Mouse (Mus musculus): ENCODE measurements at regions not wholly inside any gene's neighbourhood (a gene's known extent, or its start where the extent isn't known, plus 50 kb on each side); places are given as distances from the start of the nearest gene placed in this dataset.

DNA sequence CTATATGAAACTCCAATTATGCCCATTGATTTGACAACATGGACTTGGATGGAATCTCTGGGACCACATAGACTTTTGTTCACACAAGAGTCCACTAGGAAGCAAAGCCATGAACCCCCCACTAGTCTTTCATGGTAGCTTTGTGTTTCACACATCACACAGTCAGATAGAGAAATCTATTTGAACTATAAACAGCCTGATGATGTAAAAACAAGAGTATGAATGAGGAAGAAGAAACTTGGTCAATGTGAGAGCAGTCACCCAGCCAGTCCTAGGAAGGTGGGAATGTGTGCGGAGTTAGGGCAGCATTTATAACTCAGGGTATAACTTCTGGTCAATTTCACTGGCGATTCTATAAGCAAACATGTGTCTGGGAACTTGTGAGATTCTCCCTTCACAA is 404.2 kb upstream of the Intu start:
- intact Hi-C loops (cut with DNase I): no loop called here
- no peak for DNase-seq

DNA sequence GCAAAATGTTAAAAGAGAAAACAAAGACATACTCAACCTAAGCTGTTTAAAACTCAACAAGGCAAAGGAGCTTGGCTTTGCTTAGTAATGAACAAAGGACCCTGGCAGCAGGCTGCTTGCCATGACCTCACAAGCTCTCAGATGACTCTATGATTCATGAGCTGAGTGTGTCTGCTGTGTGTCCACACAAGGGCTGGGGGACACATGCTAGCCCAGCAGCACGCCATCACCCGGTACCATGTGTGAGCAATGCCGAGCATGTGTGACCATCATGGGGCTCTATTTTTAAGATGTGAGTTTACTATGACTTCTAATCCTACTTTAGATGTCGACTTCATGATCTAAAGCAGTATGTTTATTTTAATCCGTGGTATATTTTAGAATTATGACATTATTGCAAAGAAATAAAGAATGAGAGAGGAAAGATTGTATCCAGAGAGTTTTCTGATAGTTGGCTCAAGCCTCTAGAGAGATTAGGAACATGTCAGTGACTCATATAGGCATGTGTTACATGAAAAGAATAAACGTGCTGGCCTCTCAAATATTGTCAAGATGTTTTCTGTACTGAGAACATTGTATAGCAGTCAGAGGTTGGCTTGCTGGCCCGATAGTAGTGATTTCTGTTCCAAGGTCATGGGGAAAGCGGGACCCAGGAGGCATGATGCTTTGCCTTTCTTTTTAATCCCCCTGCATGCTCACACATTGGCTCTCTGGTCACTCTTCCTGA is 400.1 kb upstream of the Intu start:
- intact Hi-C loops (cut with DNase I): no loop called here

DNA sequence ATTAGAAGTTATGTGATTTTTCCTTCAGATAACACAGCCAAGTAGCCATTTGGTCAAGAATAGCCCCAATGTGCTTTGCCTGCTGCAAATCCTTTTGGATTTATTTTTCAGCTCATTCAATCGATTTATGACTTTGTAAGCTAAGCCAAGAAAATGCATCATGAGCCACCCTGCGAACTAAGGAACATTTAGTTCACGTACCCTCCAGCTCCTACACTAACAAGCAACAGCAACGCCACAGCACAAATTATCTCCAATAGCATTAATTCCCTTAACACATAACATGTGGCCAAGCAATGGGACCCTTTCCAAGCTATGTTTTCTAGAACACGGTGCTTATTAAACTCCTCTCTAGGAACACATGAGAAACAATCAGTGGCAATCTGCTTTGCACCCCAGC is 392.4 kb upstream of the Intu start:
- intact Hi-C loops (cut with DNase I): no loop called here
- no peak for DNase-seq

More for the DNA sequence above, 400.1 kb upstream of the Intu start:
- DNase-seq: no peak

DNA sequence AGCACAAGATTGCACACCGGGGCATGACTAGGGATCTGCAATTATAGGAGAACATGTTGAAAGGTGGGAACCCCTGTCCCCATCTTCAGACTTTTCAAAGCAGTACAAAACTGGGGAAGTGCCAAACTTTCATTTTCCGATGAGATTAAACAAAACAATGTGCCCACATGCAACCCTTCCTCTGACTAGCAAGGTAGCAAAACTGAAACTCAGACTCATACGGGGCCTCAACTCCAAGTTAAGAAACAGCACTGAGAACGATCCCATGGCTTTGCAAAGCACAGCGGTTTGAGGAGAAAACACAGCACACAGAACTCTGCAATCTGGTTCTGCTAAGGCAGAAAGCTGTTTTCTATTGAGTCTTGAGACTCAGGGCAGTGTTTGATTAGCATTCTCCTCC is 388.9 kb upstream of the Intu start:
- intact Hi-C loops (cut with DNase I): no loop called here
- no peak for DNase-seq

DNA sequence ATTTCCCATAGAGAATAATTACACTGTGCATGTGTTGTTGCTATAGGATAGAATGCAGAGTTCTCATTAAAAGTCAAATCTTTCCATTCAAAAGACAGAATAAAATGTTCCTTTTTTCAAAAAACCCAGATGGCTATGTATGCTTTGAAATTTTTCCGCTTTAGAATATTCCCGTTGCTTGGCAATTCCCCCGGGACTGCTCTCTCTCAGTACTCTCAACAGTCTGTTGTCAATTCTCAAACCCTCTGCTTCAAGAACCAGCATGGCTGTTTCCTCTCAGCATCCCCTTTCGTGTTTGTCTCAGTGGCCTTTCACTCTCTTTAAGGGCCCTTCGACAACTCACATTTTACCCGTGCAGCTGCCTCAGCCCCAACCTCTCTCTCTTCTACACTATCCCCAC is 372.5 kb upstream of the Intu start:
- no peak for DNase-seq
- intact Hi-C loops (cut with DNase I): no loop called here

DNA sequence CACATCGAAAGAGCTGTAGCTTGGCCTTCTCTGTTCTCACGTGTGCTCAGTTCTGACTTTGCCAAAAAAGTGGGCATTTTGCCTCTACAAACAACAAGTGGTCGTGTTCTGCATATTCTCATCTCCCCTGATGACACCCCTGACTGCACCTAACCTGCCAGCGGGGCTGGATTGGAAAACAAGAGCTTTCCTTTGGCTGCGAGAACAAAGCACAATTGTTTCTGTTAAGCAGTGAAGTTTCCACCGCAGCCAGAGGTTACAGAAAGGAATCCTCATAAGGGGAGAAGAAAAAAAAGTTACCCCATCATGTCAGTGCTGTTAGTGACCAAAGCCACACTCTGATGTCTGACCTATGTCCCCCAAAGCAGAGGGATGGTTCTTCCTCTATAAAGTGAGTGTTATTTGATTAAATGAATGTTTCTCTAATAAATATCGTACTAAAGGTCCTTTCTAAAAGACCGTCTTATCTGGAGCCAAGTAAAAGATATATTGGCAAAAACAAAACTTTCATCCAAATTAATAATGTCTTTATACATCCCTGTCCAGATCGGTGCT is 371.4 kb upstream of the Intu start:
- intact Hi-C loops (cut with DNase I): no loop called here
- no peak for DNase-seq

DNA sequence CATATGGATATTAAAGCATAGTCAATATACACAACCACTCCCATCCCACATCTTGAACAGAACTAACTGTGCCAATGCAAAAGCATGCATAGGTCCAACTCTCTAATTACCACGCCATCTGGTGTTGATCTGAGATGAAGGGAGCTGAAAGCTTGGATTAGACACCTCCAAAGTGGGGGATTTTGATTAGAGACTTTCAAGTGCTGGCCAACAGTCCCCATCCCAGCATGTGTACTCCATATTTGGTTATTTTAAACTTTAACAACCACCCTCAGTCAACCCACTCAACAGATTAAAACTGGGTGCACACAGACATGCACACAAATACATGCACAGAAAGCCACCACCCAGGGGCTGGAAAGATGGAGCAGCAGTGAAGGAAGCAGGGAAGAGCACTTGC is 366.9 kb upstream of the Intu start:
- no peak for DNase-seq
- intact Hi-C loops (cut with DNase I): no loop called here

DNA sequence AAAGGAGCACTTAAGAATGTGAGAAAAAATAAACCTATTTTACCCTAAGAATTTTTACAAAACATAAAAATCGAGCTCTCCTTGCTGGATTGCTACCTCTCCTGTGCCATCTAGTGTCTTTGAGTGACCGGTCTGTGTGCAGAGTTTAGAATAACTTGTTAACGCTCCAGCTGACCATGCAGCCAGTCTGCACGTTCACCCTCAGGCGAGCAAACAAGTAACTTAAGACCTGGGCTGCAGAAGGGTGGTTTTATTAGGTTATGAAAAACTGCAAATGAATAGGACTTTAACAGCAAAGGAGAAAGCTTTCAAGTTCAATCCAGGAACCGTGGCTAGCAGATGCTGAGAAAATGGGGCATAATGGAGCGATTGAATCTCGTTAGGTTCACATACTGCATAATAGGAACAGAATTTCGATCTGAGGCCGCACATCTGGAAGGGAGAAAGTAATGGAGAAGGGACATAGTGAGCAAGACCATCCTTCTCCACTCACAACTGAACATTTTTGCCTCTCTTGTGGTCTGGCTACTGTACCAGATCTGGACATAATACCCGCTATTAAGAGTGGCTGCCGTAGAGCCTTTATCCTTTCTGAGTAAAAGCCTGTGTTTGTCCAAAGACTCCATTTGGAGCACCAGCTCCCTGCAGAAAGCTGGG is 363.0 kb upstream of the Intu start:
- no peak for DNase-seq
- intact Hi-C loops (cut with DNase I): no loop called here

DNA sequence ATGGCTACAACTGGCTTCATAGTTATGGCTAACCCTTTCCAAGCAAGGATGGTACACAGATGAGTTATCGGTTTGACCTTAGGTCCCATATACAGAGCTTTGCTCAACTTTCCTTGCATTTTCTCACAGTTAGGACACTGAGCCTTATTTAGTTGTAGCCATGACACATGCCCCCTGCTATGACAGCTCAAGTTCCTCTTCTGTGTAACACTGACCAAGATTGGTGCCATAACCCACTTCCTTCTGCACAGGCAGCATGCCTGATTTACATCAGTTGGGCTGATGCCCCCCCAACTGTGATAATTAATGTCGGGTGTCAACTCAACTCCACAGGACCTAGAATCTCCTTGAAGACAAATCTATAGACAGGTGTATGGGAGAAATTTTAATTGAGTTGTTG is 361.5 kb upstream of the Intu start:
- no peak for DNase-seq
- intact Hi-C loops (cut with DNase I): no loop called here

DNA sequence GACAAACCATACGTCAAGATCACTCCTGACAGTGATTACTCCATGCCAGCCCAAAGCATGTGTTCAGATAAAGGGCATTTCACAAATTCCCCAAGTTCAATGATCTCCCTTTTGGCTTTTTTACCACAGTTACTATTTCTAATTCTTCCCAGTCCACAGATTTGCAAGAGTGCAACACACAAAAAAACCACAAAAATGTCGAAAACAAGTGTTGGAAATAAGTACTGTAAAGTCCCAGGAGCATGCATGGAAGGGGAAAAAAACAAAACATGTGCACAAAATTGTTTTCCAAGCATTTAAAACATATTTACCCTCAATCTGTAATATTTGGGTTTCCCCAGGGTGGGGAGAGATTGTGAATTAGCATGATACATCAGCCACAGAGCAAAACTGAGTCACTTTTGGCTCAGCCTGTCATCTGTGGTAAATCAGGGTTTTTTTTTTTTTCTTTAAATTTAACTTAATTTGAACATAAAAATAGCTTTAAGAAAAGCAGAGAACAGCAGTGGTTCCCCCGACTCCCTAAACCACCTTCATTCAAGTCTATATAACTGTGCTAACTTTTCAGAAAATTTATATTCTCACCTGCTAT is 351.3 kb upstream of the Intu start:
- intact Hi-C loops (cut with DNase I): no loop called here

DNA sequence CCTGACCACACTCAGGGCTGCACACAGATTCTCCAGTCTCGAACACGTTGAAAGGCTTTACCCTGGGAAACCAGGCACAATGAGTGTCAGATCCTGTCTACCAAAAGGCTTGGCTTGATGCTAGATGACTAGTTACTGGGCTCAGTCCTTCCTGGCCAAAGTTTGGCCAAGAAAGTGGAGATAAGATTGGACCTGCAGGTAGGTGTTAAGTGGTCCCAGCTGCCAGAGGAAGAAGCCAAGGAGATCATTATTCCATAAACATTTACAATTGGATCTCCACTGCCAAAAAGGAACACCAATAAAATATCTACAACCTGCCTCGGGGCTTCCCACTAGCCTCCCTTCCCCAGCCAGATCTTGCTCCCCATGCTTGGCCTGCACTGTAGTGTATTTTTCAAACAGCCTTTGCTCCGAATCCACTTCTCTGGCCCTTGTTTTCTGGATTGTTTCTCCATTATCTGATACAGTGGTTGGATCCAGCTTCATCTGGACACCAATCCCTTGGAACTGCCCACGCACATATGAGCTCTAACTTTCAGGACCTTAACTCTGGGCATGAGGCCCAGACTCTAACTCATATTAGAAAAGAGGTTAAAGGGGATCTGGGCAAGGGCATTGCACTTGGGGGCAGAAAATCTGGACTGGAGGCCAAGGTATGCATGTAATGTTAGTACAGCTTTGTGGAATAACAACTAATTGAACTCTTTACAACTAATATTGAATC is 345.3 kb upstream of the Intu start:
- no peak for DNase-seq
- intact Hi-C loops (cut with DNase I): no loop called here

More for the DNA sequence above, 351.3 kb upstream of the Intu start:
- DNase-seq: no peak

DNA sequence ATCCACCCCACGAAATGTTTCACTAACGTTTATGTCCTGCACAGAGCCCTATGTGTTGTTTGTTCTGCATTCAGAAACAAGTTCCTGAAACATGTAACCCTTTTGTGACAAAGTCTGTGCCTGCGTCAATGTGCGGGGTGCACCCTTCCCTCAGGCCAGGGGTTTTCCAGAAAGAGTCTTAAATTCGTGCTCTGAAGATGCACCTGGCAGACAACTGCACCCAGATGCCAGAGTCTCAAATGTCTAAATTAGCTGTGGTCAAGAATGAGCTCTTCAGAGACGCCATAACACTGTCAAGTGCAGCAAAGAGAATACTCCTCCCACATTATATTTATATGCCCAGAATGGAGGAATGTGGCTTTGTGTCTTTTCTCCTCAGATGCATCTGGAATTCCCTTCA is 341.6 kb upstream of the Intu start:
- intact Hi-C loops (cut with DNase I): no loop called here
- no peak for DNase-seq

DNA sequence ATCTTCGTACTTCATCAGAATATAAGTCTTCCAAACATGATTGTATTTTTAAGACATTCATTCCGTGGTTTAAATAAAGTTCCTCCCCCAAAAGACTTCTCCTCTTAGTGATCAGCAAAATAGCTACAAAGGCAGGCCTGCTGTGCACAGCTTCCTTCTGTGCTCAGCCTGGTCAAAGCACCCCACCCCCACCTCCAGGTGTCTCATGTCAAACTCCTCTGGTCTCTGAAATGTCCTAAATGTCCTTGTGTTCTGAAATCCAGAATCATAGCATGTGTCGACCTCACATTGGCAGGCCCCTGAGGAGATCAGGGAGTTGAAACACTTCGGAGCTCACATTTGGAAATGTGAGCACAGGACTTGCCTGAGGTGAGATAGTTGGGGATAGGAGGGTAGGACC is 341.1 kb upstream of the Intu start:
- intact Hi-C loops (cut with DNase I): no loop called here

DNA sequence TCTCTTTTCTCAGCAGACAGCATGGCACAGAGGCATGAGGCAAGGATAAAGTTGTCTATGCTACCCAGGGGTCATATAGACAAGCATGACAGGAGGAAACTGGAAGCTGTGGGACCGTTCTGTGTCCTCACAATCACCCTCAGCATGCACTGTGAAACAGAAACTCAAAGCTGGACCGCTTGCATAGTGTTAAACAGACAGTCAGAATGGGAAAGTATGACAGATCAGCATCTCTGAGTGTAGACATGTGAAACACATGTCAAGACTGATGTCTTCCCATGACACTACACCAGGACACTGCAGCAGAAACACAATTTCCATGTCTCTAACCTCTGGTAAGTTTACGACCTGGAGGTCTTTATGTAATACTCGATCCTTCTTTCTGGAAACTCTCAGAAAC is 330.9 kb upstream of the Intu start:
- DNase-seq: no peak
- intact Hi-C loops (cut with DNase I): no loop called here

More for the DNA sequence above, 341.1 kb upstream of the Intu start:
- no peak for DNase-seq

DNA sequence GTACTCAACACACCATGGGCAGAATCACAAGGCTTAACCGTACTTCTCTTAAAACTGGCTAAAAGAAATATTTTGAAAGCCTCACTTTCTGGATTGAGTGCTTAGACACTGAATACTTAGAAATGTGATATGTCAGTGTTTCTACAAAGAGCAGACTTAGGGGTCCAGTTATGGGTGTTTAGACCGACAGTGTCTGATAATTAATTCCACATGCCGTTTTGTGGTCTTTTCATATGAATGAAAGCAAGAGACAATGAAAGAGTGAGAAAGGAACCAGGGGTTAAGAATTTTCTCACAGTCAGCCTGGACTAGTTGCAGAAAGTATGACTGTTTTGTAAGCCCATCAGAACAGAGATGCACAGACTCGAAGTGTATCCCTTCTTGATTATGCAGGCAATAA is 324.8 kb upstream of the Intu start:
- DNase-seq: no peak
- intact Hi-C loops (cut with DNase I): no loop called here

DNA sequence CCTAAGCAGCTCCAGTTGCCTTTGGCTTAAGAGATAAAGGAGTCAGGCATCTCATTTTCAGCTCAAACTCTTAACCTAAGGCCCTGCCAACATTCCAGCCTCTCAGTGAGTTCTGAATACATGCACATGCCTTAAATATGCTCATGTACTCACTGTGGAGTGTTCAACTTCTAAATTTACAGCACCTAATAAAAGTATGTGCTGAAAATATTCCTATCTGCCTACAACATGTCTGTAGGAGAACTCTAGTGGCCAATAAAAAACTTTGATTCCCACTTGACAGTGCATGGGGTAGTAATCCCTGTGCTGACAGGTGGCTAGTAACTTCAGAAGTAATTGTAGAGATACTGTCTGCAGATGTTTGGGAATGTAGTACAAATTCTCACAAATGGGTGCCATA is 319.3 kb upstream of the Intu start:
- no peak for DNase-seq
- intact Hi-C loops (cut with DNase I): no loop called here

DNA sequence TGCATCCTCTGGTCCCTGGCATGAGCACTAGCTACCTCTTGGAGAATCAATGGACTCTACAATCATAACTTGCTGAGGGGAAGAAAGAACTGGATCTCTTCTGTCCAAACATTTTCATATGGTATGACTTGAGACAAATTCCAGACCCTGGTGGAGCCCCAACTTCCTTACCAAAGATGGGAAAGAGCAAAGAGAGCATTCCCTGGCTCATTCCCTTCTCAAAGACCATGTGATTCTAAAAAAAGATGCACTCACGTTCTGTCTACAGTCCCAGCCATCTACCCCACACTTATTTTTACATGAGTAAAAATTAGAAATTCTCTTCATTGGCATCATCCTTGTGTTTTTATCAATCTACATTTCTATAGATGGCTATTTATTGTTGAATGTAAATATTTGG is 304.3 kb upstream of the Intu start:
- no peak for DNase-seq
- intact Hi-C loops (cut with DNase I): no loop called here

DNA sequence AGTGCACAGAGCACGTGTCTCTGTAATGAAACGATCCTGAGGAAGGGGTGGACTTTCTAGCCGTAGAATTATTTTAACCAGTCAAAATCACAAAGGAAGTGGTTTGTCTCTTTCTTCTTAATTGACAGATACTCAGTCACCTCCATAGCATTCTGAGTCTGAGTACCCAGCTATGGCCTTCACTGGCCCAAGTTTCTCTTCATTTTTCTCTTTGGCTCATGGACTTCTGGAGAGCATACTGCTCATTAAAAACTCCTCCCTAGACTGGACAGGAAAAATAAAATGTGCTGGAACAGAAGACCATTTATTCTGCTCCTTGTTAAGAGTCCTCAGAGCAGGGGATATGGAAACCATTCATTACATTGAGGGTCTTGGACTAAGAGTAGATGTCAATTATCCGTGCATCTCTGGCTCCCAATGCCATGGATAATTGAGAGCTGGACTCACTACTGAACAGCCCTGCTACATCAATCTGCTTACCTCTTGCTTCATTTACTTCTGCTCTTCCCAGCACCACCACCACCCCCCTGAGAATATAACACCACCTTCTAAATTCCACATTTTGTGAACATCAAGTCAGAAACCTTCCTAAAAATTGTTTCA is 287.5 kb upstream of the Intu start:
- intact Hi-C loops (cut with DNase I): no loop called here
- no peak for DNase-seq

DNA sequence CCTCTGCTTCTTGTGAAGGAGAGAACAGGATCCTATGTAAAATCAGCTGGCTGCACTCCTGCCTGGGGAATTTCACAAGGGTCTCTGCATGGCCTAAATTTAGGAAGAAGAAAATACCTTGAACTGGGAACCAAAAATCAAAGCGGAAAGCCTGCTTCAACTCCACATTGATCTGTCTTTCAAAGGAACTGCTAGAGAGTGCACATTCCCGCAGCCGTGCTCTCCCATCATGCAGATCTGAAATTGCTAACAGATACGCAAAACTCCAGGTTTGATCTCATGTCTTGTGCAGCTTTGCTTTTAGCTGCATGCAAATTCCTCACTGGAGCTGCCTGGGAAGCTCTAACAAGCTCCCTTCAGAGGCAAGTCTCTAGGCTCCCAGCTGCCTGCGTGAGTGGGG is 276.7 kb upstream of the Intu start:
- no peak for DNase-seq
- intact Hi-C loops (cut with DNase I): no loop called here

DNA sequence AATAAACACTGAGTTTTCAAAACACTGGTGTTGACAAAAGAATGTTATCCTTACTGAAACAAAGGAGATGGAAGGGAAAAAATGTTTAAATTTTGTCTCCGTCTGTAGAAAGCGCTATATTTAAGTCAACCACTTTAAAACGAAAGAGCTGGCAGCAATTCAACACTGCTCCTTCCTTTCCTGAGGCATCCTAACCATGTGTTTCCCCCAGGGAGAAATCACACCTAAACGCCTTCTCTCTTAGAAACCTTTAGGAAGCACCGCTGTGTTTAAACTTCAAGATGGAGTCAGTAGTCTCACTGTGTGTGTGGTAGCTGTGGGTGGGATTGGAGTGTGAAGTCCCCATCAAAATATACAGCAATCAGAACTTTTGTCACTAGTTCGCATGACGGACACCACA is 268.6 kb upstream of the Intu start:
- DNase-seq: no peak
- intact Hi-C loops (cut with DNase I): no loop called here

DNA sequence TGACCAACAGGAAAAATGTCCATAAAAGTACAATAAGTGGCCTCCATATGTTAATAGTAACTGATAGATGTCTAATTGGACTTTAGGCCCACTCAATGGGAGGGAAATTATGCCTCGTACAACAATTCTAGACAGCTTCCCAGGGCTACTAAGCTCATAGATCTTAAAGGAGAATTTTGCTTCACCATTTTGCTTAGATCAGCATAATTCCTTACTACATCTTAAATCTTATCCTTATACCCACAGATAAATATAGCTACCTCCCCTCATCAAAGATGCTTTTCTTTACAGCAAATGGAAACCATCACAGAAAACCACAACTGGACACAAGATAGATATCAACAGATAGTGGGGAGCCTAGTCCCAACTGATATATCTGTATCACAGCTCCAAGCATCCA is 263.6 kb upstream of the Intu start:
- intact Hi-C loops (cut with DNase I): no loop called here

More for the DNA sequence above, 263.6 kb upstream of the Intu start:
- DNase-seq: no peak

Data from gastrocnemius, postnatal 36 days (tissue).